Mouse (Mus musculus) embryonic facial prominence, embryonic 13.5 days (tissue): ENCODE measurements around the gene Mc3r. TPM values are rescaled to one million over a fixed set of nuclear protein-coding genes. Genes with fewer than 3 reads are reported as not detected.

Experiments used
- polyA plus RNA-seq: library from polyadenylated mRNA; unstranded; fragments of >200 nt; fragmentation: Nextera tagmentation; extraction: Ambion mirVana; gene quantifications from 2 replicates; pipeline ENCODE4 v1.2.1, GENCODE M21; 2015

Mc3r gene
- polyA plus RNA-seq, 1 experiment from 2014 or later, result not detected

Other genes starting within 250 kb of the Mc3r start
- 8.1 and 10.2 TPM in 2 replicates for gene Cbln4, start 205.0 kb upstream of the Mc3r start, polyA plus RNA-seq
- gene Fam210b, start 97.1 kb downstream of the Mc3r start, polyA plus RNA-seq, result 21.8 and 26.5 TPM in 2 replicates
- 110 and 117 TPM in 2 replicates for gene Aurka, start 122.0 kb downstream of the Mc3r start, polyA plus RNA-seq
- gene Cstf1, start 122.2 kb downstream of the Mc3r start, polyA plus RNA-seq, result 39.8 and 40.5 TPM in 2 replicates
- gene Cass4, start 145.3 kb downstream of the Mc3r start, polyA plus RNA-seq, result 0.22 and 0.32 TPM in 2 replicates
- gene Rtf2, start 192.1 kb downstream of the Mc3r start, polyA plus RNA-seq, result 76.4 and 78.4 TPM in 2 replicates
- 1.4 and 2.1 TPM in 2 replicates for gene Gcnt7, start 210.1 kb downstream of the Mc3r start, polyA plus RNA-seq
- 0.73 TPM in 1 of 2 replicates, not detected in the other for gene Fam209, start 224.0 kb downstream of the Mc3r start, polyA plus RNA-seq